ENCODE assay signal across 12 mouse cellular contexts in genomic region chr17:45806430-45806829, GRCm38 (mm10).
DNase-seq lines count a peak whose midpoint lies in the region; ATAC-seq and TF ChIP-seq lines count a peak whose summit lies in the region.
"Had no signal": no experiment of that assay in that cellular context is flagged by ENCODE, and none has a peak within 500 bp of the region (broad histone marks: within the 10 kb centered on the region; RNA-seq: fewer than 3 reads in every experiment).

No protein-coding gene starts in this region.

- H3K36me3 ChIP-seq in midbrain, embryonic 10.5 days, result no peaks in the 10 kb centered on the region
- no peaks in the 10 kb centered on the region for H3K36me3 ChIP-seq in midbrain, postnatal 0 days (ENCODE audit: insufficient read depth, low read length)
- no peaks in the 10 kb centered on the region for H3K36me3 ChIP-seq in embryonic facial prominence, embryonic 10.5 days (replicated peaks)
- no peaks in the 10 kb centered on the region for H3K36me3 ChIP-seq in myocyte (ENCODE audit: control insufficient read depth, insufficient read depth)
- H3K36me3 ChIP-seq: limb, embryonic 13.5 days; neural tube, embryonic 12.5 days had no signal

- no peak for ATAC-seq in midbrain, postnatal 0 days (ENCODE audit: low FRiP score)

- no peak for DNase-seq in gastrocnemius, adult 2 months
- DNase-seq in gastrocnemius, postnatal 14 days, result no peak
- DNase-seq in midbrain, embryonic 10.5 days (ENCODE audit: low spot score), result no peak
- DNase-seq in midbrain, postnatal 0 days (ENCODE audit: low spot score), result no peak
- peak; percentile 73 for DNase-seq in embryonic facial prominence, embryonic 10.5 days (ENCODE audit: low spot score)
- DNase-seq in urinary bladder, postnatal 14 days (ENCODE audit: low spot score), result no peak
- DNase-seq: adrenal gland, postnatal 10 days; B cell, adult 2 months; heart, adult 2 months had no signal

- no peak overlapping the region for H3K4me2 ChIP-seq in midbrain, postnatal 0 days (ENCODE audit: low read depth, low read length, poor library complexity, severe bottlenecking)
- H3K4me2 ChIP-seq in myocyte (ENCODE audit: low read depth), result peak overlapping the region; percentile 31

- intact Hi-C loops in gastrocnemius, adult 2 months (cut with DNase I), result no loop called here
- intact Hi-C loops in gastrocnemius, postnatal 14 days (cut with DNase I; ENCODE audit: low total_unique reads), result no loop called here

- no peaks in the 10 kb centered on the region for H3K9me3 ChIP-seq in midbrain, embryonic 10.5 days (replicated peaks)
- H3K9me3 ChIP-seq in midbrain, postnatal 0 days (ENCODE audit: low read length), result no peaks in the 10 kb centered on the region
- no peaks in the 10 kb centered on the region for H3K9me3 ChIP-seq in embryonic facial prominence, embryonic 10.5 days
- H3K9me3 ChIP-seq: limb, embryonic 13.5 days; neural tube, embryonic 12.5 days had no signal

- TF ChIP-seq CTCF in gastrocnemius, adult 2 months (IDR thresholded peaks at IDR 0.05), result no peak
- TF ChIP-seq CTCF in midbrain, postnatal 0 days (IDR thresholded peaks at IDR 0.05), result no peak

- H3K9ac ChIP-seq in midbrain, postnatal 0 days (replicated peaks; ENCODE audit: low read length, poor library complexity, severe bottlenecking), result no peak overlapping the region
- H3K9ac ChIP-seq: limb, embryonic 13.5 days; neural tube, embryonic 12.5 days had no signal

- peaks cover 36% of the 10 kb centered on the region for H3K4me1 ChIP-seq in midbrain, embryonic 10.5 days
- no peaks in the 10 kb centered on the region for H3K4me1 ChIP-seq in midbrain, postnatal 0 days (ENCODE audit: insufficient read depth, low read length)
- peaks cover 47% of the 10 kb centered on the region for H3K4me1 ChIP-seq in embryonic facial prominence, embryonic 10.5 days

- H3ac ChIP-seq in myocyte (ENCODE audit: control insufficient read depth, insufficient read length), result no peak overlapping the region

- H3K4me3 ChIP-seq in gastrocnemius, adult 2 months, result no peak overlapping the region
- H3K4me3 ChIP-seq in midbrain, embryonic 10.5 days, result no peak overlapping the region
- H3K4me3 ChIP-seq in midbrain, postnatal 0 days (ENCODE audit: low read depth, low read length), result no peak overlapping the region
- H3K4me3 ChIP-seq in embryonic facial prominence, embryonic 10.5 days, result no peak overlapping the region
- H3K4me3 ChIP-seq in myocyte, result no peak overlapping the region
- H3K4me3 ChIP-seq: heart, adult 2 months; neural tube, embryonic 12.5 days had no signal

- no peak for TF ChIP-seq POLR2A in myocyte (IDR thresholded peaks at IDR 0.05; ENCODE audit: insufficient read length, low read depth)

- WGBS in midbrain, embryonic 10.5 days, result 42% methylated on average over 5 of the region's 5 CpGs
- WGBS in midbrain, postnatal 0 days, result 60% methylated on average over 5 of the region's 5 CpGs
- 22% methylated on average over 5 of the region's 5 CpGs for WGBS in embryonic facial prominence, embryonic 10.5 days

- H3K27me3 ChIP-seq in midbrain, embryonic 10.5 days (ENCODE audit: low read depth, poor library complexity, severe bottlenecking), result peaks cover 44% of the 10 kb centered on the region
- peaks cover 13% of the 10 kb centered on the region for H3K27me3 ChIP-seq in midbrain, postnatal 0 days (ENCODE audit: insufficient read depth, low read length)
- H3K27me3 ChIP-seq in embryonic facial prominence, embryonic 10.5 days (replicated peaks; ENCODE audit: low read depth, poor library complexity, severe bottlenecking), result peaks cover 53% of the 10 kb centered on the region
- H3K27me3 ChIP-seq in myocyte (ENCODE audit: control insufficient read depth, insufficient read depth, insufficient read length), result no peaks in the 10 kb centered on the region

- peak overlapping the region; percentile 16; the same call in 1 of the 2 replicates for H3K27ac ChIP-seq in gastrocnemius, adult 2 months
- H3K27ac ChIP-seq in midbrain, embryonic 10.5 days (replicated peaks), result peak overlapping the region; percentile 77
- no peak overlapping the region for H3K27ac ChIP-seq in midbrain, postnatal 0 days (ENCODE audit: low read depth, low read length)
- peak overlapping the region; percentile 82 for H3K27ac ChIP-seq in embryonic facial prominence, embryonic 10.5 days (replicated peaks)
- H3K27ac ChIP-seq: heart, adult 2 months; neural tube, embryonic 12.5 days had no signal

- no peaks in the 10 kb centered on the region for H3K79me2 ChIP-seq in myocyte (ENCODE audit: control insufficient read depth, insufficient read depth)

TF ChIP-seq in myocyte, 11 proteins besides CTCF, POLR2A, EP300 and RAD21:
- TF ChIP-seq MYOG (IDR thresholded peaks at IDR 0.05; ENCODE audit: control insufficient read depth in 1 of 3, insufficient read depth in 1 of 3, insufficient read length in 2 of 3, low read depth in 2 of 3) (no peak), TCF3 (IDR thresholded peaks at IDR 0.05; ENCODE audit: insufficient read length, low read depth) (no peak), REST (IDR thresholded peaks at IDR 0.05; ENCODE audit: insufficient read depth, insufficient read length) (no peak), E2F4 (IDR thresholded peaks at IDR 0.05; ENCODE audit: insufficient read depth) (no peak)
